Mouse (Mus musculus): ENCODE data around the gene Acot3.
"Not testable (repeated sequence)": the region's sequence is repeated elsewhere in the genome, so short reads cannot be mapped to it uniquely, and the experiment has no call there.

The Acot3 gene

GRCm38 (mm10) chr12:84042248-84042647 is 9.7 kb upstream of the Acot3 start:
- no peak for DNase-seq (ENCODE audit: low spot score in 2 of 2)

DNA sequence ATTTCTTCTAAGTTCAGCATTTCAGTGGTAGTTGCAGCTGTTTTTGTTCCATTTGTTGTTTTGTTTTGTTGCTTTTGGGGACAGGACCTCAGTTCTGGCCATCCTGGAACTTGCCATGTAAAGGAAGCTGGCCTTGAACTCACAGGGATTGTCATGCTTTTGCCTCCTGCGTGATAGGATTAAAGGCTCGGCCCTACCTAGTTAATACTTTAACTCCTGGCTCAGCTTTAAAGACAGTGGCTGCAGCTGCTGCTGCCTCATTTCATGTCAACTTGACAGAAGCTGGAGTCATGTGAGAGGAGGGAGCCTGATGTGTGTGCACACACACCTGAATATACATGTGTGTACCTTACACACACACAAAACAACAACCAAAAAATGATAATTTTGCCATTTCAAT is 7.9 kb upstream of the Acot3 start:
- no peak for DNase-seq (ENCODE audit: low spot score in 2 of 2)

- DNase-seq (ENCODE audit: low spot score in 2 of 2) = no peak
Measured at GRCm38 (mm10) chr12:84046906-84047305, 5.0 kb upstream of the Acot3 start.

- DNase-seq (ENCODE audit: low spot score in 2 of 2) = not testable (repeated sequence)
Measured at GRCm38 (mm10) chr12:84050744-84051143, 1.2 kb upstream of the Acot3 start.

DNA sequence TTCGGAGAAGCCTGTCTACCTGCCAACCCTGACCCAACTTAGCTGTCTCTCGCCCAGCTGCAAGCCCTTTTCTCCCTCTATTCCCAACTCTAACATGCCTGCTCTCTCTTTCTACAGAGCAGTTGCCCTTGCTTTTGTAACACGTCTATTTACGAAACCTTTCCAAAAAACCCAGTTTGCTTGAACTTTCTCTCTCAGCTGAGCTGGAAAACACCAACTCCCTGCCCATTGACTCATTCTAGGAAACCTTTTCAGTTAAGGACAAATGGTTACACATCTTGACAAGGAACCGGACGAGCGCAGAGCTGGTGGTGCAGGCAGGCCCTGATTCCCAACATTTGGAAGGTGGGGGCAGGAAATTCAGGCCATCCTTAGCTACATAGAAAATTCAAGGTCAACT is 665 bp downstream of the Acot3 start:
- no peak for DNase-seq (ENCODE audit: low spot score in 2 of 2)

DNA sequence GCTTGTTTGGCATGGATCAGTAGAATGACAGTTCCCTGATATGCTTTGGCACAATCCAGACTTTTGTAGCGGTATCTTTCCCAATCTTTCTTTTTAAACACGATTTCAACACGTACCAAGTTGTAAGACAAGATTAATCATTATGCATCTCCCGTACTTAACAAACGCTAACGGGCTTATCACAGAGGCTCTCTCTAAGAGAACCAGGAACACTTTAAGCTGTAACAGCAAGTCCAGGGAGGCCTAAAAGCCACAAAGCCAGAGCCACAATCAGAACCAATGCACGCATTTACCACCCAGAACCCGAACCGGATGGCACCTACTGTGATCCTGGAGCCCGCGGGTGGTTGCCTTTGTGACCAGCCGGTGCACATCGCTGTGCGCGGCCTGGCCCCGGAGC is 1.2 kb downstream of the Acot3 start:
- no peak for DNase-seq (ENCODE audit: low spot score in 2 of 2)

- DNase-seq (ENCODE audit: low spot score in 2 of 2) = no peak
Measured at GRCm38 (mm10) chr12:84053679-84054391, 1.9 kb downstream of the Acot3 start.

DNA sequence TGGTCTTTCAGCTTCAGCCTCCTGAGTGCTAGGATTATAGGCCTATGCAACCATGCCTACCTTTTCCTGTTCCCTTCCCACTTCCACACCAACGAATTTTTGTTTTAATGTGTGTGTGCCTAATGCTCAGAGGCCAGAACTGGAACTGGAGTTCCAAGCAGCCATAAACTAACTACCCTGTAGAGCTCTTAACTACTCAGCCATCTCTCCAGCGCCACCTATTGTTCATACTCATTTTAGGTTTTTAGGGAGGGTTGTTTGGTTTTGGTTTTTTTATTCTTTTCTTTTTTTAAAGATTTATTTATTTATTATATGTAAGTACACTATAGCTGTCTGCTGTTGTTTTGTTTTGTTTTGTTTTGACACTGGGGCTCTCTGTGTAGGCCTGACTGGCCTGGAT is 9.0 kb downstream of the Acot3 start:
- no peak for DNase-seq (ENCODE audit: low spot score in 2 of 2)

DNA sequence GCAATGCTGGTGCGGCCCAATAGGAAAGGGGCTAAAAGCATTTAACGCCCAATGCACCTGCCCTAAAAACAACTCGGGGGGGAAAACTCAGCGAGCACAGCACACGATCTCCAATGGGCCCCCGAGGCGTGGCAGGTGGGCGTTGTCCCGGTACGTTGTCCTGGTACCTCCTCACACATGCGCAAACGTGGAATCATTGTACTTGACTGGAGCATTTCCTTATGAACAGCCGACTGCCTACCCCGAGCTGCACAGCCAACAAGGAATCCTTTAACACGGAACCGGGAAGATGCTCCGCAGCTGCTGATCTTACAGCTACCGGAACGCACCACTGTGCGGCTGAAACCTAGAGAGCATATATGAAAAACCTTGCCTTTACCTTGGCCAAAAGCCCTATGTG is 10.4 kb downstream of the Acot3 start:
- DNase-seq (ENCODE audit: low spot score in 2 of 2) = no peak

DNA sequence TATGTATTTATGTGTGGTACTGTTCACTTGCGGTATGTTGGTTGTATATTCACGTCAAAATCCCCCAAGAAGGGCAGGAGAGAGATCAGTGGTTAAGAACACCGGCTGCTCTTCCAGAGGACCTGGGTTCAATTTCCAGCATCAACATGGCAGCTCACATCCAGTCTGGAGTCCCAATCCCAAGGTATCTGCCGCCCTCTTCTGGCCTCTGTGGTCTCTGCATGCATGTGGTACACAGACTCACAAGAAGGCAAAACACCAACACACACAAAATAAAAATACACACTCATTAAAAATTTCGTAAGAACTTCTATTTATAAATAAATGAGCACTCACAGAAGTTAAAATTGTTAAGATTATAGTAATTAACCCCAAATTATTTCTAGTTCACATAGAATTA is 11.3 kb downstream of the Acot3 start:
- DNase-seq (ENCODE audit: low spot score in 2 of 2) = no peak

- DNase-seq (ENCODE audit: low spot score in 2 of 2) = no peak
Measured at GRCm38 (mm10) chr12:84063833-84064232, 11.9 kb downstream of the Acot3 start.

DNA sequence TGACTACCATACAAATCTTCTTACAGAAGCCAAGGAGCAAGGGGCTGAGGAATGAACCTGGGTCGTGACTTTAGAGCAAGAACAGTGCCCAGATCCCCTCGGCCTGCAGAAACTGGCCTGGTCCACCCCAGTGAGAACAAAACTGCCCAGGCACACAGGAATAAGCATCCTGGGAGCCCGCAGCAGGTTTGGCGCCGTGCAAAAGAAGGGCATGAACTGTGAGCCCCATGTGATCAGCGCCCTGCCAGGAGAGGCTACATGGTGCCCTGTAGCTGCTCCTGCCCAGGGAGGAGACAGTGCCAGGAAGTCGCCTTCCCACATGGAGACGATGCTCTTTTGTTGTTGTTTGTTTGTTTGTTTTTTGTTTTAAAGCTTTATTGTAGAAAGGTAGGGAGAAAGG is 12.7 kb downstream of the Acot3 start:
- no peak for DNase-seq (ENCODE audit: low spot score in 2 of 2)

DNA sequence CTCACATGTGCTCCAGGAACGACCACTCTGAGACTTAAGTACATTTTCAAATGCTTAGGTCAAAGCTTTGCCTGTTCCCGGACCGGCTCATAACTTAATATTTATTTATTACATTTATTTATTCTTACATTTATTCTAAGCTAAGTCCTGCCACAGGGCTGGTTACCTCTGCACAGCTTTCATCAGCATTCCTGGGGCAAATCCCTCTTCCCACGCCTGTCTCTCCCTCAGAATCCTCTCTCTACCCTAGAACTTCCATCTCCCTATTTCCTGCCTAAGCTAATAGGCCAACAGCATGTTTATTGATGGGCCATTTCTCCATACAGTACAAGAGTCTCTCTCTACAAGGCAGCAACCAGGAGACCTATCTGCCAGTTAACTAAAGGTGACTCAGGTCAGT is 15.8 kb downstream of the Acot3 start:
- DNase-seq (ENCODE audit: low spot score in 2 of 2) = no peak

DNA sequence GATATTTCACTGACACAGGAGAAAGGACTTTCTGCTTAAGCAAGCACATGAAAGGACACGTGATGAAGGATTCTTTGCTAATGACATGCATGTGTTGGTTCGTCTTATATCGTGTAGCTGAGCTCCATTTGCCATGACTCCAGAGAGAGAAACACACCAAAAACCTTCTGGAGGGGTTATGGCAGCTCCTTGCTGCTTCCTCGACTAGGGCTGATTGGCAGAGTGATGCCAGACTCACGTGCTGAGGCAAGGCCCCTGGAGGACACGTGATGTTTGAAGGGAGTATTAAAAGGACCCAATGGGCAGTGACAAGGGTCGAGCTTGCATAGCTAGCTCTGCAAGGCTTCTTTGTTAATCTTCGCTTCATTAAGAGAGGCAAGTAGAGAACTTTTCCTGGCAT is 16.4 kb downstream of the Acot3 start:
- no peak for DNase-seq (ENCODE audit: low spot score in 2 of 2)

DNA sequence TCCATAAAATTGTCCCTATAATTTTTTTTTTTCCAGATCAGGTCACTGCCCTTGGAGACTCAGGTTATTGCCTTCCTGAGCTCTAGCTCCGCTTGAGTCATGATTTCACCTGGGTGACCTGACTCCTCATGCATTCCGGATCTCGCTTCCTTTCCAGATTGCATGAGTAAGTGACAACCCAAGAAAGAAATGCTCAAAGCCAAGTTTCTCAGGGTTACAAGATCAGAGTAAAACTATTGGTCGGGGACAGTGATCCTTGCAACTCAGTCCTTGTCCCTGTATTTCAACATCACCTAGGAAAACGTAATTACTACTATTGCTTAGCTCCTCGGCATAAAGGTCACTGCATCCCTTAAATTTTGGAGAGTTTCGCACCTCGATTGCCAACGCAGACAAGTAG is 17.0 kb downstream of the Acot3 start, which contains the start of gene Acot5:
Gene Acot5 (plus strand): TSS at position 340 of the 400 bp plus-strand sequence.
- DNase-seq (ENCODE audit: low spot score in 2 of 2) = no peak

- DNase-seq (ENCODE audit: low spot score in 2 of 2) = peak; percentile 36 to 68
Measured at GRCm38 (mm10) chr12:84069582-84069981, 17.6 kb downstream of the Acot3 start.

- DNase-seq (ENCODE audit: low spot score in 2 of 2) = no peak
Measured at GRCm38 (mm10) chr12:84071696-84072095, 19.8 kb downstream of the Acot3 start.

GRCm38 (mm10) chr12:84077371-84077990 is 25.5 kb downstream of the Acot3 start:
- DNase-seq (ENCODE audit: low spot score in 2 of 2) = no peak

- DNase-seq (ENCODE audit: low spot score in 2 of 2) = no peak
Measured at GRCm38 (mm10) chr12:84083842-84084241, 31.9 kb downstream of the Acot3 start.

DNA sequence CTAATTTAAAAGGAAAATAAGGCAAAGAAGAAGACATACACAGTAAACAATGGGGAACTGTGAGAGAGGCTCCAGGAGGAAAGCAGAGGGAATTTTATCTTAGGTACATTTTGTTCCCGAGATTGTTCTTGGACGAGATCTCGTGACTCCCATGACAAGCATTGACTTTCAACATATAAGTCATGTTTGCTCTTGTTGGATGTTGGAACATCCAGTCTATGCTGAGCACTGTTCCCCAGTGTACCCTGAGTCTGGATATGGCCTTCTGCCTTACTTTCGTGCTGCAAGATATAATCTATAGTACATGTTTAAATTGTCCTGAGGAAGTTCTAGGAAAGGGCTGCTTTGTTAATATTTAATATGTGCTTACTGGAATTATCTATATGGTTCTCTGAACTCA is 32.6 kb downstream of the Acot3 start:
- DNase-seq (ENCODE audit: low spot score in 2 of 2) = no peak

DNA sequence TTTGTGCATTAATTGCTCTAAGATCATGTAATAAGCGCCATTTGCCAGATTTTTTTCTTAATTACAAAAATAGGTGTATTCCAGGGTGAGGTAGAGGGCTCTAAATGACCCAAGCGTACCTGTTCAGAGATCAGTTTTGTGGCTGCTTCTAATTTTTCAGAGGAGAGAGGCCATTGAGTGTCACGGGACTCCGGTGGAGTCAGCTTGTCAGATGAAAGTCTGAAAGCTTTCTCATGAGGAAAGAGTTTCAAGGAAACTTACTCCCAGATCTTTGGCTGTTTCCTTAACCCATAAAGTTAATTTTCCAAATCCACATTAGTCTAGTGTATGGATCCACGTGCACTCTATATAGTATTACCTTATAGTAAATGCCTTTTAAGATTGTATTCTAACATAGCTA is 42.7 kb downstream of the Acot3 start:
- DNase-seq (ENCODE audit: low spot score in 2 of 2) = not testable (repeated sequence)

GRCm38 (mm10) chr12:84099605-84100004 is 47.7 kb downstream of the Acot3 start:
- no peak for DNase-seq (ENCODE audit: low spot score in 2 of 2)

DNA sequence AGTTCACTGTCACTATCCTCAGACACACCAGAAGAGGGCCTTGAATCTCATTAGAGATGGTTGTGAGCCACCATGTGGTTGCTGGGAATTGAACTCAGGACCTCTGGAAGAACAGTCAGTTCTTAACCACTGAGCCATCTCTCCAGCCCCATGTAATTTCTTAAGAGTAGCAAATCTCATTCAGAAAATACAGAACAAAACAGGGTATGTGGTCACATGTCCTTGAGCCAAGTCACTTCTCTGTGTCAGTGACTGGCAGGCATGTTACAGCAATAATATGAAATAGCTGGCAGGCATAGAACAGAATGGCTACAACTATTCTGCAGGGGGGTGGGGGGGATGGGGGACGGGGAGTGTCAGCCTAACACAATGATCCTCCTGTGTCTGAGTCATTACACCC is 48.1 kb downstream of the Acot3 start:
- no peak for DNase-seq (ENCODE audit: low spot score in 2 of 2)

All from spleen, postnatal 4 days (tissue).